Comparison of ENCODE assay signal across 19 mouse cellular contexts in genomic region chr7:137628266-137628665, GRCm38 (mm10).
"Had no signal": no experiment of that assay in that cellular context is flagged by ENCODE, and none has a peak within 500 bp of the region (broad histone marks: within the 10 kb centered on the region; RNA-seq: fewer than 3 reads in every experiment).

No protein-coding gene starts in this region.

- H3K27ac ChIP-seq: midbrain, embryonic 10.5 days; midbrain, embryonic 12.5 days; neural tube, embryonic 13.5 days; neural tube, embryonic 15.5 days had no signal

- H3K27me3 ChIP-seq: midbrain, embryonic 12.5 days; neural tube, embryonic 13.5 days; neural tube, embryonic 15.5 days had no signal

- H3K4me3 ChIP-seq: midbrain, embryonic 10.5 days; midbrain, embryonic 12.5 days; myocyte; neural tube, embryonic 13.5 days; neural tube, embryonic 15.5 days had no signal

- H3K4me1 ChIP-seq: midbrain, embryonic 10.5 days; midbrain, embryonic 12.5 days; neural tube, embryonic 13.5 days; neural tube, embryonic 15.5 days had no signal

- DNase-seq: lung, adult 18-20 months; lung, embryonic 14.5 days; lung, postnatal 10 days; lung, postnatal 4 days; midbrain, embryonic 14.5 days; retina, postnatal 1 day; right cerebral cortex, adult 18-20 months; right cerebral cortex, postnatal 25 days; right cerebral cortex, postnatal 4 days; spleen, adult 18-20 months; thymus, adult 18-20 months; thymus, postnatal 14 days; thymus, postnatal 36 days had no signal

- ATAC-seq: midbrain, embryonic 16.5 days had no signal
